Mouse (Mus musculus): ENCODE measurements around the gene Serf1. TPM values are rescaled to one million over a fixed set of nuclear protein-coding genes. Genes with fewer than 3 reads are reported as not detected.

Gene Serf1
- polyA plus RNA-seq, 1 experiment from 2014 or later: 260 TPM

Other genes with a start within 250 kb of the Serf1 start
- gene Cartpt, start 206.9 kb upstream of the Serf1 start, polyA plus RNA-seq (2014; fragmentation: Nextera tagmentation; extraction: Ambion mirVana): not detected in 2 replicates
- 49.1 and 50.9 TPM in 2 replicates for gene Mccc2, start 92.4 kb upstream of the Serf1 start, polyA plus RNA-seq (2014; fragmentation: Nextera tagmentation; extraction: Ambion mirVana)
- gene Bdp1, start 3.9 kb upstream of the Serf1 start, polyA plus RNA-seq (2014; fragmentation: Nextera tagmentation; extraction: Ambion mirVana): 27.5 and 31.4 TPM in 2 replicates
- gene Smn1, start 16.8 kb downstream of the Serf1 start, polyA plus RNA-seq (2014; fragmentation: Nextera tagmentation; extraction: Ambion mirVana): 85.2 and 93.9 TPM in 2 replicates
- 0.19 and 0.41 TPM in 2 replicates for gene Naip2, start 94.1 kb downstream of the Serf1 start, polyA plus RNA-seq (2014; fragmentation: Nextera tagmentation; extraction: Ambion mirVana)
- 0.25 TPM in 1 of 2 replicates, not detected in the other for gene Naip5, start 138.3 kb downstream of the Serf1 start, polyA plus RNA-seq (2014; fragmentation: Nextera tagmentation; extraction: Ambion mirVana)
- 0.07 and 0.17 TPM in 2 replicates for gene Naip6, start 209.7 kb downstream of the Serf1 start, polyA plus RNA-seq (2014; fragmentation: Nextera tagmentation; extraction: Ambion mirVana)